Mouse (Mus musculus) thymus, postnatal 25 days (tissue): ENCODE measurements around the gene Iqcf3.
"Not testable (repeated sequence)": the region's sequence is repeated elsewhere in the genome, so short reads cannot be mapped to it uniquely, and the experiment has no call there.

Experiments used
- DNase-seq: peaks from one replicate; pipeline ENCODE4 v3.0.0; 2022

Gene Iqcf3

DNA sequence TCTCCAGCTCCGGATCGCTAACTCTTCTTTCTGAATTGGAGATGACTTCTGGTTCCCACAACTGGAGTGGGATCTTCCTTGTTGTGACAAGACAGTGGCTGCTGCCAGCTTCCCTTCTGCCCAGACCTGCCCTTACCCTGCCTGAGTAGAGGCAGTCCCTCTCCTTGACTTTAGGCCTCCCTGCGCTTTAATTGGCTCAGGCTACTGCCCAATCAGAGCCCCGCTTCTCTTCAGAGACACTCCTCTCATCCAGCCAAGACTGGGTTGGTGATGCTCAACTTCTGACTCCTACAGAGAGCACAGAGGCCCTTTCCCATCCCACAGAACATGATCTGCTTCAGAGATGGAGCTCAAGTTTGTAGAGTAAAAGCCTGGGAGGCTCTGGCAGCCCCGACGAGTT, 57.2 kb downstream of the Iqcf3 start:
- no peak for DNase-seq

DNA sequence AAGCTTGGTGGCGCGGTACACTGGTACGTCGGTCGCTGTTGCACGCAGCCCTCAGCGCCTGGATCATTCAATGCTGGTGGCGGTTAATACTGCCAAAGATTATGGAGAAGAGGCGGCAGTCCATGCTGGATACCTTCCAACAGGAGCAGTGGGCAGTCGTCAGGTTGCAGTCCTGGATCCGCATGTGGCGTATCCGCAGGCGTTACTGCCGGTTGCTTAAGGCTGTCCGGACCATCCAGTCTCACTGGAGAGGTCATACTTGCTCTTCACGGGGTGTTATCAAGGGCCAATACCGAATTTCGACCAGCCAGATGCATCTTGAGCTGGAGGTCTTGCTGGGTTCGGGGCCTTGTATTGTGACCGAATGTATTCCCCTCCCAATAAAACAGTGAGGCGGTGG, 59.6 kb downstream of the Iqcf3 start:
- DNase-seq: no peak

DNA sequence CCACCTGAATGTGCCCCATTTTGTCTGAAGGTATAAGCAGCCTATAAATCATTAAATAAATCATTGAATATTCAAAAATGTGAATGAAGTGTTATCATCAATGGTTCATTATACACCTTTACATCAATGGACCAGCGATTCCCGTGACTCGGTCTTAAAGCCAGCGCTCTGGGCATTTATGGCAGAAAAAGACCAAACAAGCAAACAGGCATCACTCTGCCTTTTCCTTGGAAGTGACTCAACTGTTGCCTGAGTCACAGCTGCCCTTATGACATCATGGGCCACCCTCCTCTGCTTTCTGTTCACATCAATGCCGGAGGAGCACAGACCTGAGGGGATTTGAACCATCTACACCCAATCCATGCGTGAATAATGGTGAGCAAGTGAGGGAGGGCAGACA, 61.8 kb downstream of the Iqcf3 start, which contains the start of gene Iqcf1:
Gene Iqcf1, plus strand, starts transcription at position 301 of the 400 bp plus-strand sequence.
- DNase-seq: no peak

DNA sequence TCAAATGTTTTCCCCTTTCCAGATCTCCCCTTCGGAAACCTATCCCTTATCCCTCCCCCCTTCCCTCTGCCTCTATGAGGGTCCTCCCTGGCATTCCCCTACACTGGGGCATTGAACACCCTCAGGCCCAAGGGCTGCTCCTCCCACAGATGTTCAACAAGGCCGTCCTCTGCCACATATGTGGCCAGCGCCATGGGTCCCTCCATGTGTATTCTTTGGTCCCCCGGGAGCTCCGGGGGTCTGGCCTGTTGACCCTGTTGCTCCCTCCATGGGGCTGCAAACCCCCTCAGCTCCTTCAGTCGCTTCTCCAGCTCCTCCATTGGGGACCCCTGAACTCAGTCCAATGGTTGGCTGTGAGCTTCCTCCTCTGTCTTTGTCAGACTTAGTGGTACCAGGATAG, 73.8 kb downstream of the Iqcf3 start:
- not testable (repeated sequence) for DNase-seq

DNA sequence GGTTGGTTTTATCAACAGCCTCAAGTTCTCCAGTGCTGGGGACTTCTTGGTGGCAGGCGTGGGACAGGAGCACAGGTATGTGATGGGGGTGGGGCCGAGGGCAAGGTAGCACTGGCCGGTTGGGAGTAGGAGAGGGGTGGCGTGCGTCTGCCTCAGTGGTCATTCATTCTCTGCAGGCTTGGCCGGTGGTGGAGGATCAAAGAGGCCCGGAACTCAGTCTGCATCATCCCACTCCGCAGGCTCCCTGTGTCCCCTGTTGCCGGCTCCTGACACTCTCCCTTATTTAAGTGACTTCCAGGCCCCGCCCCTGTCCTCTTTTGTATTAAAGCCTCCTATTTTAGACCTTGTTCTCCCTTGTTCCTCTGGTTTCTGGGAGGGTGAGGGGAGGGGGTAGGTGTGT, 76.4 kb downstream of the Iqcf3 start:
- no peak for DNase-seq

DNA sequence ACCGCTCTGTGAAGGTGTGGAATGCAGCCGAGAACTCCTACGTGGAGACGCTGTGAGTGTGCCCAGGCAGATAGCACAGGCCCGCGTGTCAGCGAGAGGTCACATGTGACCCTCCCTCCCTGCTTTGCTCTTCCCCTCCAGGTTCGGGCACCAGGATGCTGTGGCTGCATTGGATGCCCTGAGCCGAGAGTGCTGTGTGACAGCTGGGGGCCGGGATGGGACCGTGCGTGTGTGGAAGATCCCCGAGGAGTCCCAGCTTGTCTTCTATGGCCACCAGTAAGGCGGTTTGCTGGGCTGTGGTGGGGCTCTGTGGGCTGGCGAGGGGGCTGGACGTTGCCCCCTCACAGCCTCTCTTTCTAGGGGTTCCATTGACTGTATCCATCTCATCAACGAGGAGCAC, 77.8 kb downstream of the Iqcf3 start:
- DNase-seq: no peak

DNA sequence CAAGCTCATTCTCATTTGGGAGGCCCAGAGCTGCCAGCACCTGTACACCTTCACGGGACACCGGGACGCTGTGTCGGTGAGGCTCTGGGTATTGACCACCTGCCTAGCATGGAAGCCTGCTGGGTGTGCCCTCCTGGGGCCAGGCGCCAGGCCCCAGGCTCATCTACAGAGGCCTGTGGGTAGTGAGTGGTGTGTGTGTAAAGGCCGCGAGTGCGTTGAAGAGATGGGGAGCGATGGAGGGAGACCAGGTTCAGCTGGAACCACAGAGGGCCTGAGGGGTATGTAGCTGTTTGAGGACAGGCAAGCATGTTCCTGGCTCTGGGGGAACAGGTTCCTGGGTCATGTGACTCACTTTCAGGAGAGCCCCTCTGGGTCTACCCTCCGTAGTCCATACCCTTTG, 78.3 kb downstream of the Iqcf3 start:
- DNase-seq: no peak

DNA sequence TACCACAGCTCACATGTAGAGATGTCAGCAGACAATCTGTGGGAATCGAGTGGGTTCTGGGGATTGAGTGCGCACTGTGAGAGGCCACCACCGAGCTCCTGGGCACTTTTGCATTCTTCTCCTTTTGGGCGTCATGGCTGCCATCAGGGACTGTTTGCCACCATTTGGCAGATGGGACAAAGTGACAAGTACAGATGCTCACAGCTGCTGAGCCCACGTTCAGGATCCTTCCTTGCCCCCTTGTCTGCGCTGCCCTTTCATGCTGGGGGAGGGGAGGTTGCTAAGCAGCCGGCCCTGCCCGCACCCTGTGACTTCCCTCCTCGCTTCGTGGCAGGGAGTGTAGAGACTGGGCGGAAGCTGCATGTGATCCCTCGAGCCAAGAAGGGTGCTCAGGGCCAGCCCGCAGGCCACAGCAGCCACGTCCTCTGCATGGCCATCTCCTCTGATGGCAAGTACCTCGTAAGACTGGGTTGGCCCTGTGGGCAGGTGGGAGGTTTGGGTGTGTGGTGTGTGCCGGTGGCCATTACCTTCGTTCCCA, 78.8 kb downstream of the Iqcf3 start:
- DNase-seq: no peak

DNA sequence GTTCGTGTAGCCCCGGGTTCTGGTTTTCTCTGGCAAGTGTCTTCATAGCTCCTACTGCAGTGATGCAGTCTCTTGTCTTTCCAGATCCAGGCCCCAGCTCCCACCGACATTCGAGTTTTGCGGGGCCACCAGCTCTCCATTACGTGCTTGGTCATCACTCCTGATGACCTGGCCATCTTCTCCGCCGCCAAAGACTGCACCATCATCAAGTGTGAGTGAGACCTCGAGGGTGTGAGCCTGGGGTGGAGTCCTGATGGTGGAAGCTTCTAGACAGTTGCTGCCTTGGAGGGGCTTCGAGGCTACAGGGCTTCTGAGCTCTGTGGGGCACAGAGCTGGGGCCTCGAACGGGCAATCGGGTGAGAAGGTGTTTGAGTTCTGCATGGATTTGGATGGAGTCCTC, 79.8 kb downstream of the Iqcf3 start:
- DNase-seq: no peak

DNA sequence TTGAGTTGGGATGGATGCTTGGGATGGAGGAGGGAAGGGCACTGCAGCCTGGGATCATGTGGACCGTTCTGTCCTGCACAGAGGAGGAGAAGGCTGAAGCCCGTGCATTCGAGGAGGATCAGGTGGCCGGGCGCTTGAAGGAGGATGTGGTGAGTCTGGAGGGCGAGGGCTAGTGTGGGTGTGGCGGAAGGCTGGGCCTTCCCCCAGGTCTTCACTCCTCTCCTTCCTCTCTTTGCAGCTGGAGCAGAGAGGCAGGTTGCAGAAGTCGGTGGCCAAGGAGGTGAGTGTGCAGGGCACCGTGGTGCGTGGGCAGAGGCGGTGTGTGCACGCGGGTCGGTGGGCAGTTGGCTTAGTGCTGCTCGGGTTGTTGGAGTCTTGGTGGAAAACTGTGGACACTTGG, 80.4 kb downstream of the Iqcf3 start:
- DNase-seq: no peak

DNA sequence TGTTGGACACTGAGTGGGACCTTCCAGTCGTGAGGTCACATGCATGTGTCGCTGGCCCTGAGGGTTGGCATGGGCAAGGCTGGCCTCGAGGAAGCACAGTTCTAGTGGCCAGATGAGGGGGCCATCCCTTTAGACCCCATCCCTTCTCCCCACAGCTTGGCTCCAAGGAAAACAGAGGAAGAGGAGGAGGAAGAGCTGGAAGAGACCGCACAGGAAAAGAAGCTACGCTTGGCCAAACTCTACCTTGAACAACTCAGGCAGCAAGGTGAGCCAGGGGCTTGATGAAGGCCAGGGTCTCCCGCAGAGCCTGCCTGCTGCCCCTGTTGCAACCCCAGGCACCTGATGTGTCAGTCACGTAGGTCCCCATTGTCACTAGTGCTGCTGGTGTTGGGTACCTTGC, 80.9 kb downstream of the Iqcf3 start:
- DNase-seq: no peak

DNA sequence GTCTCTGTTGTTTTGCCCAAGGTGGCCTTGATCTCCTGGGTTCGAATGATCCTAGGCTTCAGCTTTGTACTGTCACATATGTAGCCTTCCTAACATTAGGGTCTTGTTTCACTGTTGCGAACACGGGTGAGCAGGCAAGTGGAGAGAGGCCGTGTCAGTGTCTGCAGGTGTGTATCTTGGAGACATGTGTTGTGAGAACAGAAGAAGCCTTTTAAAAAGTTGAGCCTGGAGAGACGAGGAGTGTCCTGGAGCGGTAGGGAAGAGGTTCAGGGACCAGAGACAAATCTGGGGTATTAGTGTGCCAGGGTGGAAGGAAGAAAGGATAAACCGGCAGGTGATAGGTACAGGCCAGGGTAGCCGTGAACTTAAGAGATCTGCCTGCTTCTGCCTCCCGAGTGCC, 83.3 kb downstream of the Iqcf3 start:
- no peak for DNase-seq

DNA sequence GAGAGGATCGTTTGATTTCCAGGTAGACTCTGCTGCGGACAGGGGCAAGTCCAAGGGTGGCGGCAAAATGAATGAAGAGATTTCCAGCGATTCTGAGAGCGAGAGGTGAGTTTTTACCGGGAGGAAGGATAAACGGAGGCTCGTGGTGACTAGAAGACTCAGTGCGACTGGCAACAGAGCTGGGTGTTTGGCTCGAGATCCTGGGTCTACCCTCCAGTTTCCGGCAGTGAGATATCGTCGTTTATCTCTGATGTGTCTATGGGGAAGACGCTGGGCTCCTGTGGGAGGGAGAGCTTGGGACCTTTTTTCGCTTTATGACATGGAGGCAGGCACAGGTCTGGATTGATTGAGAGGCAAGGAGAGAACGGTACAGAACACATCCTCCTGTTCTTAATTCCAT, 83.8 kb downstream of the Iqcf3 start:
- no peak for DNase-seq

DNA sequence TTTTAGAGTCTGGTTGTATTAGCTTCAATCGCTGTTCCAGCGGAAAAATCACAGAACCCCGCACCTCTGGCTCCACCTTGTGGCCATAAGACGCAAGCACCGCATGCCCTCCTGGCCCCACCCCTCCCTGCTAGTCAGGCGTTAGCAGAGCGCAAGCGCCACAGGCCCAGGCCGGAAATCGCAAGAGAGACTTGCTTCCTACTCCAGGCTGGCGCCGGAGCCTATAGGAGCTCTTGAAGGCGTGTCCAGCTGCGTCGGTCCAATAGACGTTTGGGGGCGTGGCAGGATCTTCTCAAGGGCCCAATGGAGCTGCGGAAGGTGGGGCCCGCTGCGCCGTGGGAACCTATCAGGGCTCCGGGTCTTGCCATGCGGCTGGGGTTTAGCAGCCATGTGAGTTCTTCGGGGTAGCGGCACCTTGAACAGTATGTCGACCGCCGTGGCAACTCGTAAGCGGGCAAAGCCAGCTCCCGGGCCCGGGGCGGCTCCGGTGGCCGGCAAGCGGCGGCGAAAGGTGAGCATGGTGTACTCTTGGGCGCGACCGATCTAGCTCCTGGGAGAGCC, 84.4 kb downstream of the Iqcf3 start, which contains the start of gene Parp3:
Gene Parp3, minus strand, starts transcription at position 26 of the 561 bp plus-strand sequence.
- DNase-seq: peak; percentile 97

DNA sequence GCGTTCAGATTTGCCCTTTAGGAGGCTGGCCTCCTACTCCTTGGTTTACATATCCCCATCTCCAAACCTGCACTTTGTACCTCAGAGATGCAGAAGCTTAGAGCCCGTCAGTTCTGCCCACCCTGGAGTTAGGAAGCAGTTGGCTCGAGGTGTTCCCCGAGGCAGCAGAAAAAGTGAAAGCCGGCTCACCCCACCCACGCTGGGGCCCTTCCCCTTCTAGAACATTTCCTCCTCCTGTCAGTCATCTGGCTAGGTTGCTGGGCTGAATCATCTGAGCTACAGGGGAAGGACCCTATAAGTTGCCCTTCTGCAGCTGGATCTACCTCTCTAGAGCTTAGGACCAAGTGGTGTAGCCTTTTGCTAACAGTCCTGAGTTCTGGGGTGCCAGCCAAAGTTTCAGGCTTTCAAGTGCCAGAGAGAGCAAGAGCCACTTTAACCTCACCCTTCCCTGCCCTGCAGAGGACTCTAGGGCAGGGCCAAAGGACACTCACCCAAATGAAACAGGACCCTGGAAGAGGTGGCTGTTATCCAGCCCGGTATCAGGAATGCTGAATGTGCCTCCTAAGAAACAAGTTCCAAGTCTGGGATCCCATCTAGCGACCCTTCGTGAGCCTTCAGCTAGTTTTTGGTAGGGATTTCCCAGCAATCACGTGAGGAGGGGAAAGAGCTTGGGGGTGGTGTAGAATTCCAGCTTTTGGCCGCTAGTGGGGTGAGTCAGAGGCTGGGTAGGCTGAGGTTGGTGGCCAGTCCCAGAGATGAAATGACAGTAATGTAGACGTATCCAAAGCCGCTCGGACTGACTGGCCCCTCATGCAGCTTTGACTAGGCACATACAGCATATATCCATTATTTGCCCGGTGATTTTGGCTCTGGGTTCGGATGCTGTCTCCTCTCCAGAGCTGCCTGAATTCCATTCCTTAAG, 85.2 kb downstream of the Iqcf3 start:
- peak; percentile 81 for DNase-seq

DNA sequence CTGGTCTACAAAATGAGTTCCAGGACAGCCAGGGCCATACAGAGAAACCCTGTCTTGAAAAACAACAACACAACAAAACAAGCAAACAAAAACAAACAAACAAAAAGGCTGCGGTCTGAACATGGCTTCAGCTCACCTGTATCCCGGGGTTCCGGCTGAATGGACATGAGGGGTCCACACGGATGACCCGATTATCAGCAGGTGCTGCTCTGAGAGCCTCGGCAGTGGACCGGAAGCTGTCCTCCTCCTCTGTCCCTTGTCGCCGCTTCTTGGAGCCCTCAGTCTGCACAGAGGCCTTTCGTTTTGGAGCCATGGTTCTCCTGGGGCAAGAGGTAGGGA, 85.8 kb downstream of the Iqcf3 start, which contains the start of gene Rrp9:
Gene Rrp9, plus strand, starts transcription at position 301 of the 339 bp plus-strand sequence.
- no peak for DNase-seq

DNA sequence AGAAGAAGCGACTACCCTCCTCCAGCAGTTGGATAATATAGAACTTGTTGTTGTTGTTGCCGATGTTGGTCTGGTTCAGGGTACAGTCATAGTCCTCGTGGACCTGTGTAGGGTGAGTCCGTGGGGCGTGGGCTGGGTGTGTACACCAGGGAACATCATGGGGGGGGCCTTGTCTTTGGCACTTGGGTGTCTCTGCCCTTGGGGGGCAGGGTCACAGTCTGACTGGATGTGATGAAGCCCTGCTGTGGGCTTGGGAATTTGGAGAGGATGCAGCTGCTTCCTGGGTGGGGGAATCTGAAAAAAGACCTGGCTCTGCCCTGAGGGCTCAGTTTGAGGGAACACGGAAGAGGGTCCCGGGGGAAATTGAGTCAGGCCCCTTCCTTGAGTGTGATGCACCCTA, 86.4 kb downstream of the Iqcf3 start:
- no peak for DNase-seq

DNA sequence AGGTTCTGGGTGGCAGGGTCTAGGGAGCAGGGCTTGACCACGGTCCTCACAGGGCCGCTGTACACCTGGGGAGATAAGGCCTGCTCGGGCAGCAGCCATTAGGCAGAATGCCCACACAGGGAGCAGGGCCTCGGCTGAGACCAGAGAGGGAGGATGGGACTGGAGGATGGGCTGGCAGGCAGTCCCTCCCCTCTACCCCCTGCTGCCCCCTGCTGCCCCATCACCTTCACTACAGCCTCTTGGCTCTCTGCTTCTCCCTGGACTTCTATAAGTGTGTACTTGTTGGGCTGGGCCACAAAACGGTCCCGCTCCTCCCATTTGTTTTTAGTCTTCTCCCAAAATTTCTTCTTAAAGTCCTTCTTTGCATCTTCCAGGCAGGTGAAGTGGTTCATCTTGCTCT, 87.0 kb downstream of the Iqcf3 start:
- DNase-seq: peak; percentile 70

DNA sequence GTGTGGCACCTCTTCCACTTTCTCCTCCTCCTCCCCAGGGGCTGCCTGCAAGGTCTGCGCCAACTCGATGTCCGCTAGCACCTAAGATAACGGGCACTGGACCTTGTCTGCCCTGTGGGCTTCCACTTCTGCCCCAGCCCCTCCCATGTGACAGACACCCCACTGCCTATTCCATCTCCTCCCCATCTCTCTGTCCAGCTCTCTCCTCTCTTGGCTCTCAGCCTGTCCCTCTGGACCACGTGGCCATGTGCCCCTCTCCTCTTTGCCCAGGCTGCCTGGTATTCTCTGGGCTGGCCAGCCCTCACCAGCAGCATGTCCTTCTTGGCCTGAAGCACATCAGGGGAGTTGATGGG, 87.7 kb downstream of the Iqcf3 start:
- DNase-seq: no peak

DNA sequence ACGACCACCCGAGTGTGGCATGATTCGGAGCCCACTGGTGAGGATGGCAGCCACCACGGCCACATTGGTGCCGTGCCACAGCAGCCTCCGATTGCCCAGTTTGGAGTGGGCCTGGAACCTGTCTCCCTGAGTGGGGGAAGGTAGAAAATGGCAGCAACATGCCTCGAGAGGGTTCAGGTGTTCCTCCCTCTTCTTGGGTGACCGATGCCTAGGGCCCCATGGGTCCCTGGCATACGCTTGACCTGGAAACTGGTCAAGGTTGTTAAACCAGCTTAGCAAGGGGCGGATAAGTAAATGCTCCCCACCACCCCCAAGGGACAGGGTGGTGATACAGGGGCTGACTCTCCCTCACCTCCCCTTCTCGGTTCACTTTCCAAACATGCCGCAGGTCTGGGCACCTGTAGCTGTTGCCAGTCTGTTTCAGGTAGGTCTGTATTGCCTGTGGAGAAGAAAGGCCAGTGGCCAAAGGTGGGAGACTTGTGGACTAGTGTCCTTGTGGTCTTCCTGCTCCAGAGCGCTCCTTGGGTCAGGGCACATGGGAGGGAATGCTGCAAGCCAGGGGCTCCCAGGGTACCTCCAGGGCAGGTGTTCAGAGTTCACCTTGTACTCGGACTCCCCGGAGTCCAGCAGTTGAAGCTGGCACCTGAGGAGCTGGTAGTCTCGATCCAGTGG, 88.2 kb downstream of the Iqcf3 start:
- DNase-seq: no peak

DNA sequence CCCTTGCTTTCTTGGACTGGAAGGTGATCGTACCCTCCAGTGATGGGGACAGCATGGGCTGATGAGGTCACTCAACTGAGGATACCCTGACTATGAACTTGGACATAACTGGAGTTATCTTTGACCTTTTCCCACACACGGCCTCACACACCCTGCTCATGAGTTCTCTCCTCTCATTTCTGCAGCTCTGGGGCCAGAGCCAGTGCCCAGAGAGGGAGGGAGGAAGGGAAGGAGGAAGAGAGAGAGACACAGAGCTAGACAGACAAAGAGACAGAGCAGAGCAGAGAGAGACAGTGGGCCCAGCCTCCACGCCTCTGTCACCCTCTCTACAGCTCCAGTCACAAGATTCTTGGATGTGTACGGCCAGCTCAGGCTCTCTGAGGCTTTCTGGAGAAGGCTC, 89.1 kb downstream of the Iqcf3 start:
- DNase-seq: no peak

DNA sequence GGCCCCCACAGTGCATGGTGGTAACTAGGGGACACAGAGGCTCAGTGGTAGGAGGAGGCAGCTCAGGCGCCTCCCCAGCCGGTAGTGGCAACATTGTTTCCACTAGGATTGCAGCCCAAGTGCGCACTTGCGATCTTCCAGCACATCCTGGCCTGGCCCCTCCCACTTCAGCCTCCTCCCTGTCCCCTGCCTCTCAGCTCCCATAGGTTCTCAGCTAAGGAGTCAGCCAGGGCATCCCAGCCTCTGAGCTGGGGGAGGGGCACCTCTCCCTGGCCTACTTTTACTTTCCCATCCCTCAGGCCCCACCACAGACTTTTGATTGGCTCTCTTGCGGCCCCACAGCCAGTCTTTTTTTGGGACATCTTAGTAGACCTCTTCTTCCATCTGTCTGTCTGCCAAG, 89.5 kb downstream of the Iqcf3 start:
- DNase-seq: no peak

DNA sequence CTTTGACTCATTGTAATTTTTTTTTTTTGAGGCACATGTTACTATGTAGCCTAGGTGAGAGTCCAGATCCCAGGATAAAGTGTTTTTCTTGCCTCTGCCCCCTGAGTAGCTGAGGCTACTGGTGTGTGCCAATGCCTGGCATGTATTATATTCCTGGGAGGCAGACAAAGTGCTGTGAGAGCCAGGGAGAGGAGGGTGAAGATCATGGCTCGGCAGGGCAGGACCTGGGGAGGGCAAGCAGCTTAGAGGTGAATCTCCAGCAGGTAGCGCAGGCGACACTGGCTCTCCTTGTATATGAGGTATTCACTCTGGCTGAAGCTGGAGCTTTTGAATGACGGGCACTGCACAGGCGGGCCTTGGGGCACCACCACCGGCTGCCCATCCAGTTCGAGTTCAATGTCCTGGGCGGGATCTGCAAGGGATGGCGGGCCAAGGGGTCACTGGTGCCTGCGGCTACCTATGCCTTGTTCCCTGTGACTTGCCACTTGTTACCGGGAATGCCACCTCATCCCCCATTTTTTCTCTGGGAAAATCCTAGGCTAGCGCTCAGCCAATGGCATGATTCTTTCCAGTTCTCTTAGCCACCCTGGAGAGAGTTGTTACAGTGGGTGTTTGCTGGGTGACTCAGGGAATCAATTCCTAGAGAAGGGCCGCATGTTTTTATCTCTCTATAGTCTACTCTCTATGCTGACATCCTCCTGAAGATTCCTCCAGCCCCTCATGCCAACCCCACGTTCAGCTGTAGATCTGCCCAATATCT, 90.3 kb downstream of the Iqcf3 start:
- DNase-seq: no peak
